Mouse (Mus musculus) hindbrain, embryonic 15.5 days (tissue): ENCODE measurements around the gene Rnase4. TPM values are rescaled to one million over a fixed set of nuclear protein-coding genes. Genes with fewer than 3 reads are reported as not detected.
"Not testable (repeated sequence)": the region's sequence is repeated elsewhere in the genome, so short reads cannot be mapped to it uniquely, and the experiment has no call there.

ENCODE experiments used
- ATAC-seq: fragments of 200-750 bp; cut with Nextera tagmentation; 2 replicates; pipeline ENCODE4 v1.8.0; 2017; ENCODE audit warnings: low read depth, moderate number of reproducible peaks, moderate TSS enrichment; ENCODE audit not compliant: low FRiP score
- H3K27ac ChIP-seq: fragments of 300-500 bp; sonication (generic); replicated peaks from 2 replicates; pipeline ENCODE4 v1.5.1; 2015; ENCODE audit warnings: mild to moderate bottlenecking, inconsistent platforms
- H3K27me3 ChIP-seq: fragments of 300-500 bp; sonication (generic); 2 replicates; pipeline ENCODE4 v1.6.1; 2015; ENCODE audit warnings: control low read depth, inconsistent platforms
- H3K36me3 ChIP-seq: fragments of 300-500 bp; sonication (generic); 2 replicates; pipeline ENCODE4 v1.6.1; 2015; ENCODE audit warnings: control low read depth, inconsistent platforms
- H3K4me1 ChIP-seq: fragments of 300-500 bp; sonication (generic); replicated peaks from 2 replicates; pipeline ENCODE4 v1.6.1; 2015; ENCODE audit warnings: control low read depth, inconsistent platforms
- H3K4me2 ChIP-seq: fragments of 300-500 bp; sonication (generic); 2 replicates; pipeline ENCODE4 v1.6.1; 2015; ENCODE audit warnings: moderate library complexity, mild to moderate bottlenecking, inconsistent platforms
- H3K4me3 ChIP-seq: fragments of 300-500 bp; sonication (generic); 2 replicates; pipeline ENCODE4 v1.5.1; 2015; ENCODE audit warnings: mild to moderate bottlenecking, inconsistent platforms
- H3K9ac ChIP-seq: fragments of 300-500 bp; sonication (generic); 2 replicates; pipeline ENCODE4 v1.6.1; 2015; ENCODE audit warnings: inconsistent platforms
- H3K9me3 ChIP-seq: fragments of 300-500 bp; sonication (generic); 2 replicates; pipeline ENCODE4 v1.6.1; 2016; ENCODE audit warnings: control low read depth, inconsistent platforms
- WGBS: fragments of 180-500 bp; shearing (Covaris S2); methylation state at CpG from one replicate; pipeline ENCODE4 v1.1.7; 2015; 5-methylcytosine and 5-hydroxymethylcytosine counted together
- polyA plus RNA-seq: library from polyadenylated mRNA; unstranded; fragments of >200 nt; fragmentation: Nextera tagmentation; extraction: Ambion mirVana; gene quantifications from 2 replicates; pipeline ENCODE4 v1.2.1, GENCODE M21; 2015

The Rnase4 gene
- polyA plus RNA-seq, 1 experiment from 2014 or later: 16.4 TPM

- Histone ChIP-seq H3K4me1 (peaks cover 11% of the 10 kb centered on the region; the same call in 1 of the 2 replicates), H3K27ac (peak overlapping the region; percentile 76), H3K27me3 (no peaks in the 10 kb centered on the region), H3K4me2 (peak overlapping the region; percentile 73), H3K4me3 (peak overlapping the region; percentile 61), H3K9me3 (no peaks in the 10 kb centered on the region), H3K9ac (peak overlapping the region; percentile 60), H3K36me3 (no peaks in the 10 kb centered on the region)
- peak; percentile 57 for ATAC-seq
- WGBS: under 1% methylated on average over 27 of the region's 27 CpGs
Measured at GRCm38 (mm10) chr14:51090077-51090781, 648 bp upstream of the Rnase4 start.

- Histone ChIP-seq H3K4me1 (peaks cover 11% of the 10 kb centered on the region; the same call in 1 of the 2 replicates), H3K36me3 (no peaks in the 10 kb centered on the region), H3K9ac (no peak overlapping the region; the same call in 1 of the 2 replicates), H3K27ac (no peak overlapping the region; the same call in 1 of the 2 replicates), H3K4me2 (peak overlapping the region; percentile 73), H3K9me3 (no peaks in the 10 kb centered on the region), H3K4me3 (peak overlapping the region; percentile 61), H3K27me3 (no peaks in the 10 kb centered on the region)
- 41% methylated on average over 8 of the region's 8 CpGs for WGBS
- no peak for ATAC-seq
Measured at GRCm38 (mm10) chr14:51092073-51092620, 1.3 kb downstream of the Rnase4 start.

- H3K27me3 ChIP-seq: no peaks in the 10 kb centered on the region
- peaks cover 7% of the 10 kb centered on the region; the same call in 1 of the 2 replicates for H3K4me1 ChIP-seq
- H3K27ac ChIP-seq: no peak overlapping the region
- 33% methylated on average over 3 of the region's 3 CpGs for WGBS
- H3K4me2 ChIP-seq: no peak overlapping the region
- no peak for ATAC-seq
- no peaks in the 10 kb centered on the region for H3K36me3 ChIP-seq
- no peak overlapping the region for H3K9ac ChIP-seq
- H3K9me3 ChIP-seq: no peaks in the 10 kb centered on the region
- no peak overlapping the region for H3K4me3 ChIP-seq
Measured at GRCm38 (mm10) chr14:51093496-51093895, 2.6 kb downstream of the Rnase4 start.

- Histone ChIP-seq H3K27me3 (no peaks in the 10 kb centered on the region), H3K4me2 (no peak overlapping the region), H3K27ac (no peak overlapping the region), H3K36me3 (no peaks in the 10 kb centered on the region), H3K4me3 (no peak overlapping the region), H3K9me3 (no peaks in the 10 kb centered on the region), H3K9ac (no peak overlapping the region), H3K4me1 (peaks cover 7% of the 10 kb centered on the region; the same call in 1 of the 2 replicates)
- ATAC-seq: no peak
- 78% methylated on average over 5 of the region's 5 CpGs for WGBS
Measured at GRCm38 (mm10) chr14:51094096-51094875, 3.4 kb downstream of the Rnase4 start.

- Histone ChIP-seq H3K36me3 (no peaks in the 10 kb centered on the region), H3K27ac (no peak overlapping the region), H3K9me3 (no peaks in the 10 kb centered on the region), H3K4me2 (no peak overlapping the region), H3K4me3 (no peak overlapping the region), H3K27me3 (no peaks in the 10 kb centered on the region), H3K4me1 (peaks cover 7% of the 10 kb centered on the region; the same call in 1 of the 2 replicates), H3K9ac (no peak overlapping the region)
- 77% methylated on average over 8 of the region's 9 CpGs for WGBS
- ATAC-seq: no peak
Measured at GRCm38 (mm10) chr14:51094921-51095320, 4.0 kb downstream of the Rnase4 start.

- no peak overlapping the region for H3K4me2 ChIP-seq
- ATAC-seq: no peak
- no peaks in the 10 kb centered on the region for H3K36me3 ChIP-seq
- no peaks in the 10 kb centered on the region for H3K27me3 ChIP-seq
- H3K9ac ChIP-seq: no peak overlapping the region
- peaks cover 7% of the 10 kb centered on the region; the same call in 1 of the 2 replicates for H3K4me1 ChIP-seq
- 63% methylated on average over 9 of the region's 9 CpGs for WGBS
- no peak overlapping the region for H3K4me3 ChIP-seq
- H3K9me3 ChIP-seq: no peaks in the 10 kb centered on the region
- H3K27ac ChIP-seq: no peak overlapping the region
Measured at GRCm38 (mm10) chr14:51095736-51096524, 5.1 kb downstream of the Rnase4 start.

- H3K9ac ChIP-seq, H3K36me3 ChIP-seq, H3K4me3 ChIP-seq, H3K4me2 ChIP-seq, H3K9me3 ChIP-seq, H3K4me1 ChIP-seq, H3K27me3 ChIP-seq, H3K27ac ChIP-seq: not testable (repeated sequence)
- 30% methylated on average over 1 of the region's 1 CpGs for WGBS
- ATAC-seq: peak; percentile 36; the same call in 1 of the 2 replicates
Measured at GRCm38 (mm10) chr14:51098300-51098699, 7.4 kb downstream of the Rnase4 start.

- Histone ChIP-seq H3K4me3 (no peak overlapping the region), H3K27me3 (no peaks in the 10 kb centered on the region), H3K27ac (no peak overlapping the region), H3K4me1 (no peaks in the 10 kb centered on the region), H3K9ac (no peak overlapping the region), H3K9me3 (no peaks in the 10 kb centered on the region), H3K36me3 (no peaks in the 10 kb centered on the region), H3K4me2 (no peak overlapping the region)
- WGBS: 98% methylated on average over 11 of the region's 11 CpGs
- ATAC-seq: no peak
Measured at GRCm38 (mm10) chr14:51098921-51099320, 8.0 kb downstream of the Rnase4 start.

- H3K9me3 ChIP-seq: no peaks in the 10 kb centered on the region
- 0 out of 2 replicates have a peak, but pooled peaks cover 3% of the 10 kb centered on the region for H3K36me3 ChIP-seq
- H3K4me2 ChIP-seq: no peak overlapping the region
- no peaks in the 10 kb centered on the region for H3K27me3 ChIP-seq
- WGBS: 78% methylated on average over 9 of the region's 9 CpGs
- H3K27ac ChIP-seq: no peak overlapping the region
- H3K9ac ChIP-seq: no peak overlapping the region
- no peak overlapping the region for H3K4me3 ChIP-seq
- H3K4me1 ChIP-seq: no peaks in the 10 kb centered on the region
- no peak for ATAC-seq
Measured at GRCm38 (mm10) chr14:51101284-51101683, 10.4 kb downstream of the Rnase4 start.

- ATAC-seq: peak; percentile 43; the same call in 1 of the 2 replicates
- Histone ChIP-seq H3K9me3 (no peaks in the 10 kb centered on the region), H3K9ac (no peak overlapping the region), H3K27me3 (no peaks in the 10 kb centered on the region), H3K4me1 (no peaks in the 10 kb centered on the region), H3K27ac (no peak overlapping the region), H3K4me2 (no peak overlapping the region), H3K36me3 (0 out of 2 replicates have a peak, but pooled peaks cover 3% of the 10 kb centered on the region), H3K4me3 (no peak overlapping the region)
- WGBS: 59% methylated on average over 3 of the region's 3 CpGs
Measured at GRCm38 (mm10) chr14:51103217-51103616, 12.3 kb downstream of the Rnase4 start.

- Histone ChIP-seq H3K9ac (no peak overlapping the region), H3K27me3 (no peaks in the 10 kb centered on the region), H3K4me3 (no peak overlapping the region), H3K9me3 (no peaks in the 10 kb centered on the region), H3K4me2 (no peak overlapping the region), H3K27ac (no peak overlapping the region), H3K4me1 (no peaks in the 10 kb centered on the region), H3K36me3 (0 out of 2 replicates have a peak, but pooled peaks cover 3% of the 10 kb centered on the region)
- ATAC-seq: no peak
- WGBS: 91% methylated on average over 2 of the region's 2 CpGs
Measured at GRCm38 (mm10) chr14:51104366-51104765, 13.5 kb downstream of the Rnase4 start.
